9 mouse cellular contexts compared by ENCODE assay signal in the genomic region with DNA sequence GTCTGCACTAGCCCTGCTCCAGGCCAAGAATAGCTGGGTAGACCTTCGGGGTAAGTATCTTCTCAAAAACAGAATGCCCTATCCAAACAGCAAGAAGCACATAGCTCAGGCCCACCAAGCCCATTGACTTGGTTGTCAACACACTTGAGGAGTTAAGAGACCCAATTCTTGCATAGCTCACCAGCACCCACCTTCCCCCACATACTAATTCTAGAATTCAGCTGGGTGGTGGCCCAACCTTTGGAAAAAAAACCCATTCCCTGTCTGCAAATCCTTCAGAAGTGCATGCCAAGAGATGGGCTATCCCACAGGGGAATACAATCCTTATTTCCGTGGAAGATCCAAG. TPM values are rescaled to one million over a fixed set of nuclear protein-coding genes. Genes with fewer than 3 reads are reported as not detected.
DNase-seq lines count a peak whose midpoint lies in the region; ATAC-seq and TF ChIP-seq lines count a peak whose summit lies in the region.
"Had no signal": no experiment of that assay in that cellular context is flagged by ENCODE, and none has a peak within 500 bp of the region (broad histone marks: within the 10 kb centered on the region; RNA-seq: fewer than 3 reads in every experiment).

No protein-coding gene starts in this region.

- H3K9ac ChIP-seq in liver, adult 2 months (ENCODE audit: low read depth, low read length): no peak overlapping the region
- H3K9ac ChIP-seq in forebrain, embryonic 12.5 days: no peak overlapping the region
- H3K9ac ChIP-seq in neural tube, embryonic 15.5 days (replicated peaks): no peak overlapping the region

- H3K9me3 ChIP-seq in forebrain, embryonic 12.5 days: no peaks in the 10 kb centered on the region
- no peaks in the 10 kb centered on the region for H3K9me3 ChIP-seq in limb, embryonic 10.5 days (replicated peaks)
- H3K9me3 ChIP-seq in neural tube, embryonic 15.5 days (replicated peaks): no peaks in the 10 kb centered on the region

- TF ChIP-seq POLR2A in liver, adult 2 months (IDR thresholded peaks at IDR 0.05; ENCODE audit: extremely low read depth, insufficient read depth, low read length): no peak

- 46% methylated on average over 2 of the region's 2 CpGs for WGBS in liver, adult 2 months
- 71% methylated on average over 2 of the region's 2 CpGs for WGBS in forebrain, embryonic 12.5 days
- WGBS in limb, embryonic 10.5 days: 41% methylated on average over 2 of the region's 2 CpGs
- 51% methylated on average over 2 of the region's 2 CpGs for WGBS in neural tube, embryonic 15.5 days

- no peak for TF ChIP-seq CTCF in liver, adult 2 months (IDR thresholded peaks at IDR 0.05; ENCODE audit: low read depth, low read length)

- no peak overlapping the region for H3K27ac ChIP-seq in liver, adult 2 months (replicated peaks; ENCODE audit: insufficient read depth, low read depth, low read length)
- H3K27ac ChIP-seq in forebrain, embryonic 12.5 days: no peak overlapping the region
- 0 out of 2 replicates have a peak overlapping the region, but pooled peaks have one; percentile 82 for H3K27ac ChIP-seq in limb, embryonic 10.5 days
- H3K27ac ChIP-seq in neural tube, embryonic 15.5 days (replicated peaks): no peak overlapping the region

- no peaks in the 10 kb centered on the region for H3K36me3 ChIP-seq in liver, adult 2 months (ENCODE audit: control insufficient read depth, insufficient read depth, low read length)
- no peaks in the 10 kb centered on the region for H3K36me3 ChIP-seq in forebrain, embryonic 12.5 days (replicated peaks)
- H3K36me3 ChIP-seq in limb, embryonic 10.5 days: no peaks in the 10 kb centered on the region
- H3K36me3 ChIP-seq in neural tube, embryonic 15.5 days: no peaks in the 10 kb centered on the region

- no peak for ATAC-seq in forebrain, embryonic 12.5 days (ENCODE audit: low FRiP score)
- no peak; the same call in 1 of the 2 replicates for ATAC-seq in neural tube, embryonic 15.5 days (ENCODE audit: low FRiP score)
- ATAC-seq: inflammation-experienced regulatory T-cells, adult 6 months had no signal

- H3K4me1 ChIP-seq in liver, adult 2 months (ENCODE audit: control insufficient read depth, insufficient read depth, low read length): no peaks in the 10 kb centered on the region
- peaks cover 5% of the 10 kb centered on the region; the same call in 1 of the 2 replicates for H3K4me1 ChIP-seq in forebrain, embryonic 12.5 days
- H3K4me1 ChIP-seq in limb, embryonic 10.5 days: peaks cover 11% of the 10 kb centered on the region
- peaks cover 5% of the 10 kb centered on the region for H3K4me1 ChIP-seq in neural tube, embryonic 15.5 days

- H3K4me2 ChIP-seq in forebrain, embryonic 12.5 days: peak overlapping the region; percentile 99
- peak overlapping the region; percentile 91 for H3K4me2 ChIP-seq in neural tube, embryonic 15.5 days

- intact Hi-C loops in left cerebral cortex, postnatal 36 days (cut with DNase I): loop anchor here (5.0 kb wide), 4 partner anchors 64 to 206 kb away; no protein-coding TSS in a partner anchor

- peaks cover 9% of the 10 kb centered on the region for H3K27me3 ChIP-seq in liver, adult 2 months (ENCODE audit: control insufficient read depth, insufficient read depth, low read length)
- H3K27me3 ChIP-seq in forebrain, embryonic 12.5 days: peaks cover 41% of the 10 kb centered on the region
- peaks cover 55% of the 10 kb centered on the region for H3K27me3 ChIP-seq in limb, embryonic 10.5 days (ENCODE audit: low read depth, poor library complexity, severe bottlenecking)
- 0 out of 2 replicates have a peak, but pooled peaks cover 3% of the 10 kb centered on the region for H3K27me3 ChIP-seq in neural tube, embryonic 15.5 days (replicated peaks)

- H3K79me2 ChIP-seq in liver, adult 2 months (ENCODE audit: control insufficient read depth, insufficient read depth, low read length): no peaks in the 10 kb centered on the region

- DNase-seq in liver, adult 2 months (ENCODE audit: extremely low read depth, low read depth, low spot score): no peak
- no peak for DNase-seq in liver
- no peak for DNase-seq in limb, embryonic 10.5 days (ENCODE audit: low spot score)
- no peak for DNase-seq in left cerebral cortex, postnatal 36 days (ENCODE audit: low spot score in 2 of 2)
- no peak for DNase-seq in layer of hippocampus, adult 11-12 months (ENCODE audit: low spot score)
- DNase-seq in spleen, adult 12 weeks (ENCODE audit: low spot score): no peak

- H3K4me3 ChIP-seq in liver, adult 2 months (ENCODE audit: insufficient read depth, low read depth, low read length): 0 out of 2 replicates have a peak overlapping the region, but pooled peaks have one; percentile 46
- H3K4me3 ChIP-seq in forebrain, embryonic 12.5 days (replicated peaks): peak overlapping the region; percentile 79
- H3K4me3 ChIP-seq in limb, embryonic 10.5 days: peak overlapping the region; percentile 82
- H3K4me3 ChIP-seq in neural tube, embryonic 15.5 days (replicated peaks): peak overlapping the region; percentile 74

RNA-seq across cellular contexts. Expression of gene Pde8b, which starts 26.7 kb away (rescaled TPM):
- total RNA-seq in liver, adult 2 months (2014; rRNA removed): 1.4 and 3.7 TPM in 2 replicates
- polyA plus RNA-seq in liver, adult 2 months (2012; rRNA removed): 0.50 and 1.5 TPM in 2 replicates
- 3.7 and 4.0 TPM in 2 replicates for polyA plus RNA-seq in forebrain, embryonic 12.5 days (2016; fragmentation: Nextera tagmentation; extraction: Ambion mirVana)
- 0.77 and 0.79 TPM in 2 replicates for polyA plus RNA-seq in limb, embryonic 10.5 days (2016; fragmentation: Nextera tagmentation; extraction: Ambion mirVana)
- polyA plus RNA-seq in neural tube, embryonic 15.5 days (2015; fragmentation: Nextera tagmentation; extraction: Ambion mirVana): 8.5 and 9.7 TPM in 2 replicates
- total RNA-seq in left cerebral cortex, postnatal 36 days (2021): 100 to 1,000 TPM; 138 to 151 TPM
